Mouse (Mus musculus) forebrain, embryonic 11.5 days (tissue): Measurements from ENCODE around the gene Gm20388. TPM values are rescaled to one million over a fixed set of nuclear protein-coding genes. Genes with fewer than 3 reads are reported as not detected.
A peak's percentile ranks its signal among the peaks of the same experiment; 100 is the strongest.

Source experiments
- ATAC-seq: fragments of 200-750 bp; cut with Nextera tagmentation; replicated peaks from 2 replicates; pipeline ENCODE4 v1.8.0; 2017; ENCODE audit warnings: moderate TSS enrichment; ENCODE audit not compliant: low FRiP score
- DNase-seq: peaks from one replicate; pipeline ENCODE4 v3.0.0-alpha.2; 2017; ENCODE audit warnings: low spot score
- H3K27ac ChIP-seq: fragments of 300-500 bp; sonication (generic); 2 replicates; pipeline ENCODE4 v1.5.1; 2014; ENCODE audit warnings: low read depth, low read length
- H3K27me3 ChIP-seq: fragments of 300-500 bp; sonication (generic); 2 replicates; pipeline ENCODE4 v1.6.1; 2014; ENCODE audit warnings: mild to moderate bottlenecking, low read length, mixed read lengths; ENCODE audit not compliant: control insufficient read depth, insufficient read depth
- H3K36me3 ChIP-seq: fragments of 300-500 bp; sonication (generic); 2 replicates; pipeline ENCODE4 v1.6.1; 2014; ENCODE audit warnings: mild to moderate bottlenecking, low read length, moderate library complexity, mixed read lengths; ENCODE audit not compliant: control insufficient read depth, insufficient read depth
- H3K4me1 ChIP-seq: fragments of 300-500 bp; sonication (generic); replicated peaks from 2 replicates; pipeline ENCODE4 v1.6.1; 2014; ENCODE audit warnings: low read length, mixed read lengths; ENCODE audit not compliant: control insufficient read depth, insufficient read depth
- H3K4me2 ChIP-seq: fragments of 300-500 bp; sonication (generic); 2 replicates; pipeline ENCODE4 v1.6.1; 2014; ENCODE audit warnings: low read depth, mild to moderate bottlenecking, low read length, moderate library complexity, mixed read lengths; ENCODE audit not compliant: severe bottlenecking
- H3K4me3 ChIP-seq: fragments of 300-500 bp; sonication (generic); 2 replicates; pipeline ENCODE4 v1.5.1; 2014; ENCODE audit warnings: low read depth, low read length
- H3K9ac ChIP-seq: fragments of 300-500 bp; sonication (generic); 2 replicates; pipeline ENCODE4 v1.6.1; 2014; ENCODE audit warnings: low read length
- H3K9me3 ChIP-seq: fragments of 300-500 bp; sonication (generic); 2 replicates; pipeline ENCODE4 v1.6.1; 2016; ENCODE audit warnings: low read length, mixed read lengths; ENCODE audit not compliant: control insufficient read depth
- WGBS: fragments of 180-500 bp; shearing (Covaris S2); extraction: QIAGEN DNeasy Blood & Tissue Kit; methylation state at CpG from one replicate; pipeline ENCODE4 v1.1.7; 2014; 5-methylcytosine and 5-hydroxymethylcytosine counted together
- polyA plus RNA-seq: library from polyadenylated mRNA; unstranded; fragments of >200 nt; fragmentation: Nextera tagmentation; extraction: Ambion mirVana; gene quantifications from 2 replicates; pipeline ENCODE4 v1.2.1, GENCODE M21; 2014

The Gm20388 gene
- polyA plus RNA-seq, 1 experiment from 2014 or later = not detected

- Histone ChIP-seq H3K4me2 (no peak overlapping the region), H3K36me3 (no peaks in the 10 kb centered on the region), H3K4me1 (no peaks in the 10 kb centered on the region), H3K27me3 (no peaks in the 10 kb centered on the region), H3K9ac (no peak overlapping the region), H3K4me3 (no peak overlapping the region), H3K27ac (no peak overlapping the region), H3K9me3 (no peaks in the 10 kb centered on the region)
- ATAC-seq (no peak), DNase-seq (no peak)
- WGBS = 69% methylated on average over 14 of the region's 14 CpGs
Observed at GRCm38 (mm10) chr8:121255727-121256265, 1345.2 kb downstream of the Gm20388 start.

GRCm38 (mm10) chr8:121258126-121258792, 1347.6 kb downstream of the Gm20388 start:
- WGBS = 74% methylated on average over 21 of the region's 21 CpGs
- Histone ChIP-seq H3K4me3 (no peak overlapping the region), H3K27ac (no peak overlapping the region), H3K9me3 (no peaks in the 10 kb centered on the region; the same call in 1 of the 2 replicates), H3K4me1 (no peaks in the 10 kb centered on the region), H3K27me3 (no peaks in the 10 kb centered on the region), H3K36me3 (no peaks in the 10 kb centered on the region), H3K4me2 (no peak overlapping the region), H3K9ac (no peak overlapping the region)
- ATAC-seq (no peak), DNase-seq (no peak)

GRCm38 (mm10) chr8:121262728-121263389, 1352.2 kb downstream of the Gm20388 start:
- Histone ChIP-seq H3K27ac (no peak overlapping the region), H3K27me3 (no peaks in the 10 kb centered on the region), H3K9ac (no peak overlapping the region), H3K9me3 (no peaks in the 10 kb centered on the region; the same call in 1 of the 2 replicates), H3K4me3 (no peak overlapping the region), H3K36me3 (no peaks in the 10 kb centered on the region), H3K4me1 (no peaks in the 10 kb centered on the region), H3K4me2 (no peak overlapping the region)
- 84% methylated on average over 21 of the region's 21 CpGs for WGBS
- ATAC-seq (no peak), DNase-seq (no peak)

GRCm38 (mm10) chr8:121263390-121263775, 1352.7 kb downstream of the Gm20388 start:
- H3K9me3 ChIP-seq = no peaks in the 10 kb centered on the region; the same call in 1 of the 2 replicates
- H3K4me1 ChIP-seq = no peaks in the 10 kb centered on the region
- H3K27me3 ChIP-seq = no peaks in the 10 kb centered on the region
- H3K4me2 ChIP-seq = no peak overlapping the region
- H3K4me3 ChIP-seq = no peak overlapping the region
- WGBS = 67% methylated on average over 14 of the region's 14 CpGs
- DNase-seq (no peak), ATAC-seq (no peak)
- H3K9ac ChIP-seq = no peak overlapping the region
- H3K36me3 ChIP-seq = no peaks in the 10 kb centered on the region
- H3K27ac ChIP-seq = no peak overlapping the region

GRCm38 (mm10) chr8:121264260-121264659, 1353.6 kb downstream of the Gm20388 start:
- Histone ChIP-seq H3K9me3 (no peaks in the 10 kb centered on the region; the same call in 1 of the 2 replicates), H3K9ac (no peak overlapping the region), H3K4me2 (no peak overlapping the region), H3K27me3 (no peaks in the 10 kb centered on the region), H3K4me1 (no peaks in the 10 kb centered on the region), H3K36me3 (no peaks in the 10 kb centered on the region), H3K4me3 (no peak overlapping the region), H3K27ac (no peak overlapping the region)
- DNase-seq (no peak), ATAC-seq (no peak)
- 81% methylated on average over 9 of the region's 9 CpGs for WGBS

- Histone ChIP-seq H3K36me3 (no peaks in the 10 kb centered on the region), H3K9ac (no peak overlapping the region), H3K4me2 (no peak overlapping the region), H3K4me1 (no peaks in the 10 kb centered on the region), H3K9me3 (no peaks in the 10 kb centered on the region), H3K27ac (no peak overlapping the region), H3K27me3 (no peaks in the 10 kb centered on the region), H3K4me3 (no peak overlapping the region)
- WGBS = 74% methylated on average over 8 of the region's 8 CpGs
- ATAC-seq (no peak), DNase-seq (no peak)
Observed at GRCm38 (mm10) chr8:121271542-121271941, 1360.9 kb downstream of the Gm20388 start.

GRCm38 (mm10) chr8:121273195-121273594, 1362.6 kb downstream of the Gm20388 start:
- ATAC-seq (no peak), DNase-seq (peak; percentile 69)
- no peak overlapping the region for H3K27ac ChIP-seq
- H3K36me3 ChIP-seq = no peaks in the 10 kb centered on the region
- H3K4me2 ChIP-seq = peak overlapping the region; percentile 24; the same call in 1 of the 2 replicates
- WGBS = 65% methylated on average over 14 of the region's 14 CpGs
- no peaks in the 10 kb centered on the region for H3K27me3 ChIP-seq
- no peak overlapping the region for H3K9ac ChIP-seq
- no peaks in the 10 kb centered on the region for H3K9me3 ChIP-seq
- H3K4me3 ChIP-seq = no peak overlapping the region
- no peaks in the 10 kb centered on the region for H3K4me1 ChIP-seq

GRCm38 (mm10) chr8:121273620-121274019, 1363.0 kb downstream of the Gm20388 start:
- WGBS = 87% methylated on average over 15 of the region's 15 CpGs
- H3K4me1 ChIP-seq = no peaks in the 10 kb centered on the region
- H3K4me3 ChIP-seq = no peak overlapping the region
- no peak for ATAC-seq
- no peak overlapping the region for H3K4me2 ChIP-seq
- no peaks in the 10 kb centered on the region for H3K36me3 ChIP-seq
- no peak for DNase-seq
- H3K9me3 ChIP-seq = no peaks in the 10 kb centered on the region
- no peaks in the 10 kb centered on the region for H3K27me3 ChIP-seq
- no peak overlapping the region for H3K9ac ChIP-seq
- H3K27ac ChIP-seq = no peak overlapping the region
